Mouse (Mus musculus) c-Kit-positive CD71-positive TER-119-negative erythroid progenitor cells, embryonic 14.5 days (primary cell): ENCODE data around the gene AU021092.
"Not testable (repeated sequence)": the region's sequence is repeated elsewhere in the genome, so short reads cannot be mapped to it uniquely, and the experiment has no call there.

Source experiments
- DNase-seq: peaks from one replicate; pipeline ENCODE4 v3.0.0-alpha.2; 2013; ENCODE audit warnings: low read depth

The AU021092 gene

DNA sequence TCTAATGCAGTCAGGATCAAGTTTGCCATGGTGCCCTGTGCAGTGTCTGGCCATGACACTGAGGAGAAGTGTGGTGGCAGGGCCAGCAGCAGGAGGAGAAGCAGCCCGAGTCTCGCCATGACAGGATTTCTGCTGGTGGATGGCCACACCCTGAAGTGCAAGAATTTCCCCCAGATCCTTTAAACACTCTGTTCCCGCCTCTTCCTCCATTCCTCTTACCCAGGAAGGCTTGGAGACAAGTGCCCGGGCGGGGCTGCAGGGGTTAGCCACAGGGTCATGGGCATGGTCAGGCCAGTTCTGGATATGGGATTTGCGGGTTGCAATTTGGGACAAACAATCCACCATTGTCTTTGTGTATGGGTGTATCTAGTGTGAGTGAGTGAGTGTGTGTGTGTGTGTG is at the start of gene AU021092:
Gene AU021092 (minus strand): TSS at position 160 of the 400 bp plus-strand sequence.
- no peak for DNase-seq

DNA sequence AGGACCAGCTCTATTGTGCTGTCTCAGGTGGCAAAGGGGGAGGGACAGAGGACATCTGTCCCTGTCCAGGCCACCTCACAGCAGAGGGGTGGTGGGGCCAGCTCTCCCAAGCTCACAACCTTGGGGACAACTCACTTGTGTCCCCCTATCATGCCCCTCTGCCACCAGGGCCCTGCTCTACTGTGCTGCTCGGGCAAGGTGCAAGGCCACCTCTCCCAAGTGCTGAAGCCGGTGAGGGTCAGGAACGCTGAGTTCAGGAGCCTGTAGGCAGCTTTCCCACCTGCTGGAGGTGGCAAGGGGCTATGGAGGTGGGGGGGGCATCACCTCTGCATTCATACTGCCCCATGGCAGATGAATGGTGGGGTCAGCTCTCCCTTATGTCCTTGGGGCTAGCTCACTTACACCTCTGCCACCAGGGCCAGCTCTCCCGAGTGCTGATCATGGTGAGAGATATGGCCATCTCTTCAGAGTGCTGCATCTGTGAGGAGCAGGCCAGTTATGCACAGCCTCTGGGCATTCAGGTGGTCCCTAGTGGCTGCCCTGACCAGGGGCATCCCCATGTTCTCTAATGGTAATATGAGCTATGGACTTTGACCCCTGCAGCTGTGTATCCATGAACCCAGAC is 49.4 kb upstream of the AU021092 start:
- DNase-seq = no peak

DNA sequence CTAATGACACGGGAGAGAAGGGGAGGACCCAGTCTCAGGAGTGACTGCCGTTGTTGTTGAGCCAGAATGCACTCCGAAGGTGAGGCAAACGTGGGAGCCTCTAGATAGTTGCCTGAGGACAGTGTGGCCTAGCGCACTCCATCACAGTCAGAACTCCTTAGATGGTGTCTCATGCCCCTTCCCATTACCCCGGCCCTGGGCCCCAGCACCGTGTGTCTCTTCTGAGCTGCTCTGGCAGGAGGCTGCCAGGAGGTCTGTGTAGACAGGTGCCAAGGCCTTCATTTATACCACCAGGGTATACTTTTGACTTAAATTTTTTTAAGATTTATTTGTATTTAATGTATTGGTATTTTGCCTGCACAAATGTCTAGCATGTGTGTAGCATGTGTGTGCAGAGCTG is 41.8 kb upstream of the AU021092 start:
- DNase-seq = no peak

DNA sequence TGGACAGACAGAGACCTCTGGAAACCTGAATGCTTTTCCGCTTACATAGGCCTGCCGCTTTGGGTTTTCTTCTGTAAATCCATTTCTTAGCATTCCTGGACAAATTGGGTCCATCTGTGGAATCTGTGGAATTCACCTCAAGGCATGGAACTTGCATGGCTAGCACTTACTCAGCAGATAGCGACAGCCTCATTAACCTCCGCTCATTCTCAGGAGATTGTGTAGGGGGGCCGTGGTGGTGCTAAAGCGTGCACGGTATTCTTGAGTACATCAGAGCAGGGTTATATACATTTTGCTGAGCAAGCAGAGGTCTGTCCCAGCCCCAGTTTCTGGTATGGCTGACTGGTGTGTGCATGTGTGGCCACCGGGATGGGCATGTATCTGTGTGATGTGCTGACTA is 41.1 kb upstream of the AU021092 start:
- DNase-seq = no peak

DNA sequence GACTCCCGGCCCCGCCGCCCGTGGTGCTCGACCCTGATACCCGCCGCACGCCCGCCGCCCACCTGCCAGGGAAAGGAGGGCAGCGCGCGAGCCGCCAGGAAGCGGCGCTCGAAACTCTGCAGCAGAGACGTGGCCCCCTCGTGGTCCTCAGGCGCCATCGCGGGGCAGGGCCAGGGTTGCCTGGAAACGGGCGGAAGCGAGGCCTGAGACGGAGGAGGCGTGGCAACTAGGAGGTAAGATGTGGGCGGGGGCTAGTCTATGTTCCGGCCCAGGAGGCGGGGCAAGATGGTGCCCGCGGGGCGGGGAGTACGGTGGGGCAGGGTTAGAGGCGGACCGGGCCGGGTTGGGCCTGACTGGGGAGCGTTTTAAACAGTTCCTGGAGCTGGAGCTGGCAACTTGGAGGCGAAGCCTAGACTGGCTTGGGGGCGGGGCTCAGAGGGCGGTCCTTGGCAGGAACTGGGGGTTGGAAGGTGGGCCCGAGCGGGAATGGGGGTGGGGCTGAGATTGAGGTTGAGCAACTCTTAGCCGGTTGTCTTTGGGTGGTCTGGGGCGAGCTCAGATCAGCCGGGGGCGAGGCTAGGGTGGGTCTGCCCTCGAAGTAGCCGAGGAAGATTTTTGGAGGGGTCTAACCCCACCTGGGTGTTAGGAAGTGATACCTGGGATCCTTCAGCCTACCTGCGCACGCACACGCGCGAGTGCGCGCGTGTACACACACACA is 33.8 kb upstream of the AU021092 start, which contains the start of gene Eef2kmt:
Gene Eef2kmt (minus strand): TSS at position 205 of the 718 bp plus-strand sequence.
- peak; percentile 96 for DNase-seq

DNA sequence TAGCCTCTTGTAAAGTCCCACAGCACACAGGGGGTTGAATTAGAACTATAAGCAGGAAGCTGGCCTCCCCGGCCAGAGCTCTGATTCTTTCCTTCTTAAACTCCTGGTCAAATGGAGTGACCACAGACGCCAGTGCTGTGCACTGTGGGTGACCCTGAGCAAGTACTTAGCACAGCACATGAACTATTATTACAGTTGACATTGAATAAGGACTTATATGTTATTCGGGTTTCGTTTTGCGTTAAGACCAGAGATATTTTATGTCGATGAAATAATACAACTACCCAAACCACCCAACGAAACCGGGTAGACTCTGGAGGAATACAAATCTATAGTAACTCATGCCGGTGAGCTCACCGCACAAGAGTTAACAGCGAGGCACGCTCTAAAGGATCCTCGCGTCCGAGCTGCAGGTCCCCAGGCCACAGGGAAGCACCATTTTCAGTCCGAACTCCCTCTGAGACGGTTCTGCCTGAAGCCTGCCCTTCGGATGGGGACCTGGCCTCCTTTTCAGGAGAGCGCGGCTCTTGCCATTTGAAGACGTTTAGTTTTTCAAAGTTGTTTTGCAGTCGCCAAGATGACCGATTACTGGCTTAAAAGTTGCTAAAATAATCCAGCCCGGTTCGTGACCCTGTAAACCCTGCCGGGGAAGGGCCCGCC is 33.1 kb upstream of the AU021092 start:
- no peak for DNase-seq

DNA sequence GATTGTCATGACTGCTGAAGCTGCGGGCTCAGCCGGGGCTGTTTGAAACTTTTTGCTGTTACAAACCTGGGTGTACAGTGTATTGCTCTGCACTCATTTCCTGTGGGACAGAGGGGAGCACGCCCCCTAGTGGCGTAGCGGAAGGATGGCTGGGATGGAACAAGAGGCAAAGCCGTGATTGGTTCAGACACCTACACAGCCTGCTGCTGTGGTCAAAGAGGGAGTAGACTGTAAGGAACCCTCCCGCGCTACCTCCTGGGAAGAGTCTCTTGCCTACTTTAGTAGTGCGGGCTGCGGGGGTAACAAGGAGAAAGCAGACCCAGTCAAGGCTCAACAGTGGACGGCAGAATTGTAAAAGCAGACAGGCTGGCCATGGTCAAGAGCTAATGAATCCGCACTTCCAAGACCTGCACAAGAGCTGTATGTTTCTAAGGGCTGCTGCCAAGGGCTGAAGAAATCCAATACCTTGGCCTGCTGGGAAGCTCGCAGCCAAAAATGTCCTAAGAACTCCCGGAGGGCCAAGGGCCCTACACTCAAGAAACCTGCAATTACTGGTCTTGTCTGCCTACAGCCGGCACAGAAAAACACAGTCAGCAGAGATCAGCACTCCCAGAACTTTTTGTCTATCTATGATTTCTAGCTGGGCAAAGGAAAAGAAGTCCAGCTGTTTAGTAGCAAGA is 32.4 kb upstream of the AU021092 start:
- DNase-seq = peak; percentile 75

DNA sequence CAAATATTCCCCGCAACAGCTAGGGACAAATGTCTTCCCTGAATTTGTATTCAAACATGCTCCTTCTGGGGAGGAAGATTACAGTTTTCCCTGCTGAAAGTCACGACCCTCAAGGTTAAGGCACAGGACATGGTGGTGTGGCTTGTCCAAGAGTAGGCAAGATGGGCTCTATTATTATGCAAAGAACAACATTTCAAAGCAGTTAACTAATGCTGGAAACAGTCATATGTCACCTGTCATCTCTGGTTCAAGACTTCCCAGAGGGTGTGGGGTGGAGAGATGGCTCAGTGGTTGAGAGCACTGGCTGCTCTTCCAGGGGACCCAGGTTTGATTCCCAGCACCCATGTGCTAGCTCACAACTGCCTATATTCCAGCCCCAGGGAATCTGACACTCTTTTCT is 30.2 kb upstream of the AU021092 start:
- DNase-seq = no peak

DNA sequence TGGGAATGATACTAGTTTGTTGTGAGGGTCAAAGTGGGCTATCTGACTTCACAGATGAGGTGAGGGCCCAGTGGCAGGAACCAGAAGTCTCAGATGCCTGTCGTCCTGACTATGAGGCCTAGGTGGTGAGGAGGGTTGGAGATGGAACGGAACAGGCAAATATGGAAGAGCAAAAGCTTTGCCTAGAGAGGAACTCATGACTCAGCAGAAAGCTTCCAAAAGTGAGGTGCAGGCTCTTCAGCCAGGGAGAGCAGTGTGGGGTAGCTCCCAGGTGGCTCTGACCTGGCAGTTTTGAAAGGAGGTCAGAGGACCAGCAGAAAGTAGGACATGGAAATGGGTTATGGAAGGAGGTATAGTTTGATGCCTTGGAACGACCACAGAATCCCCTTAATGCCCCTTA is 28.8 kb upstream of the AU021092 start:
- no peak for DNase-seq

DNA sequence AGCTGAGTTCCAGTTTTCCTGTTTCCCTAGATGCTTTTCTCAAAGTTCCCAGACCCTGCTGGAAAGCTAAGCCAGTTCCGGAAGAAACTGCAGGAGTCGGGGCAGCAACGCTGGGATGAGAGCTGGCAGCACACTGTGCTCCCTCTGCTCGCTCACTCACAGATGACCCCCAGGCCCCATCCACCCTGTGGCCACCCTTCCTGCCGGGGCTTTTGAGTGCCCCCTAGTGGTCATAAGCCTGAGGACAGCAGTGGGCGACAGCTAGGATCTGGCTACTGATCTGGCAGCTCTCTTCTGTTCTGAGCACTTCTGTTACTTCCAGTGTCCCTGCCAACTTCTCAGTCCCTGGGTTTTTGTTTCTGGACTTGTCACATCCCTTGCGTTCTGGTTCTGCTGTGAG is 22.3 kb upstream of the AU021092 start:
- DNase-seq = peak; percentile 44

DNA sequence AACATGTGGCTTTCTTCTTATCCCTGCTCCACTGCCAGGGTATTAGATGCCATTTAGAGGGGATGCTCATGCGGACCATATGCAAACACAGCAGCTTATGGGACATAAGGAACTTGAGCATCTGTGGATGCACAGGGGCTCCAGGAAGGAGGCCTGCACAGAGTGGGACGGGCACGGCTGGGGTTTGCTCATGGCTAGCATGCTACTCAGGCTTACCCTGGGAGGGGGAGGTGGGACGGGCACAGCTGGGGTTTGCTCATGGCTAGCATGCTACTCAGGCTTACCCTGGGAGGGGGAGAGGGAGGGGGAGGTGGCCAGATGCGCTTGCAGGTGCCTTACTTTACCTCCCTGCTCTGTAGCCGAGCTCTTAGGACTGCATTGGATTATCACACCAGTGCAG is 20.8 kb upstream of the AU021092 start:
- DNase-seq = no peak

DNA sequence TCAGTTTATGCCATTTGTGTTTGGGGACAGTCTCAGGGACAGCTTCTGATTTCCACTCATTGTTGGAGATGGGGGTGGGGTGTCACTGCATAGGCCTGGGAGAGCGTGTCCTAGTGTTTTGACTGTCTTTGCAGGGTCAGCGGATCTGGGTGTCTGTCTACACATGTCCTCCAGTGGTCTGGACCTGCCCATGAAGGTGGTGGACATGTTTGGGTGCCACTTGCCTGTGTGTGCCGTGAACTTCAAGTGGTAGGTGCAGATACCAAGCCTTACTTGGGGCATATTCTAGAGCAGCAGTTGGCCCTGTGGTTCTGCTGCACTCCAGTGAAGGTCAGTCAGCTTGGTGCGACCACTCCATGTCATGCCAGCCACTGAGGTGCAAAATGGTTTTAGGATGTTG is 20.3 kb upstream of the AU021092 start:
- no peak for DNase-seq

DNA sequence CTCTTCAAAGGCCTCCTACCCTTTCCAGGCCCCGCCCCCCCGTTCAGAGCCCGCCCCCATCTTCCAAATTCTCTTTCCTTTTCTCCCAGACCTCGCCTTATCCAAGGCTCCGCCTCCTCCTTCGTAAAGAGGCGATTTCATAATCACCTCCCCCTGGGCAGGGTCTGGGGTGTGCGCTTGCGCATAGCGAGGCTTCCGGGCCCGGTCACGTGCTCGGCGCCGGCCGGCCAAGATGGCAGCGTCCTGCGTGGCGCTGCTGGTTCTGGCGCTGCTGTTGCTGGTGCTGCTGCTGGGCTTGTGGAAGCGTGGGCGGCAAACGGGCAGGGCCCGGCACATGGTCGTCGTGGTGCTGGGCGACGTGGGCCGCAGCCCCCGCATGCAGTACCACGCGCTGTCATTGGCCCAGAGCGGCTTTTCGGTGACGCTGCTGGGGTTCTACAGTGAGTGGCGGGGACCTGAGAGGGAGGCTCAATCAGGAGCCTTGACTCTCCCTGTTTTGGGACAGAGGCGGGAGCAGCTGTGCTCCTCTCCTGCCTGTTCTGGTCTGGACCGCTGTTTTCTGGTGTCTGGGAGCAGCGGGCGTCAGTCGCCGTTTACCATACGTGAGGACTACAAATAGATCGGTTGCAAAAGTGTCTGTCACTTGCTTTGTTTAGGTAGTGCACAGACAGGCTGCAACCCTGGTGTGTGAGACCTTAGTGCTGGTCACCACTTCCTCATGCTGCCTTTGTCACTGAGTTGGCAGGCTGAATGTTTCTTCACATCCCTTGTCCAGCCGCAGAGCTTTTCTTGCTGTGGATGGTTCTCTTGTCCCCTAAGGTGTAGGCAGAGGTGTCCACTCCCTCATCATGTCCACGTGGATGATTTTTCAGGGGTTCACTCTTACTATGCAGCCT is 11.6 kb upstream of the AU021092 start, which contains the start of gene Alg1:
Gene Alg1 (plus strand): TSS at position 204 of the 896 bp plus-strand sequence.
- DNase-seq = peak; percentile 90

DNA sequence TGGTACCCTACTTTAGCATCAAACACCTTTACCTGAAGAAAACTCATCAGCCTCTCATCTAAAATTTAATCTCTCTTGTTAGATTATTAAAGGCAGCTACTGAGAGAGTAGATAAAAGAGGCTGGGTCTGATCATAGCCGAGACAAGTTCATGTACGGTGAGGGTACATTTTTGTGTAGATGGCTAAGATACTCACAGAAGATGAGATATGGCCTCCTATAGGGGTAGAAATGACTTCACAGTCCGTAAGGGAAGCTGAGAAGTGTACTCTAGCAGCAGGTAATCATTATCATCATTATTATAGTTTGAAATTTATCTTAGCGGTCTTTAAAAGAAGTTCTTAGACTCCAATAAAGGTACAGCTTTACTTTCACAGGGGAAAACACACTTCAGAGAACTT is 10.9 kb upstream of the AU021092 start:
- DNase-seq = no peak

DNA sequence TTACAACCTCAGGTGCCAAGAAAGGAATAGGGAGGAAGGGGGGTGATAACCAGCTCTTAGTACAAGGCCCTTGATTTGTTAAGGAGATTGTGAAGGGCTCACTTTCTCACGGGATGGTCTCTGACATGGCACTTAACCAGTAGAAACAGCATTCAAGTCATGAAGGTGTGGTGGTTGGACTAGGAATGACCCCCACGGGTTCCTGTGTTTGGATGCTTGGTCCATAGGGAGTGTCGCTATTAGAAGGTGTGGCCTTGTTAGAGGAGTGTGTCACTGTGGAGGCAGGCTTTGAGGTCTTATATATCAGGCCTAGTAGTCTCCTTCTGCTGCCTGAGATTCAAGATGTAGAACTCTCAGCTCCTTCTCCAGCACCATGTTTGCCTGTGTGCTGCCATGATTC is 6.0 kb upstream of the AU021092 start:
- DNase-seq = not testable (repeated sequence)

DNA sequence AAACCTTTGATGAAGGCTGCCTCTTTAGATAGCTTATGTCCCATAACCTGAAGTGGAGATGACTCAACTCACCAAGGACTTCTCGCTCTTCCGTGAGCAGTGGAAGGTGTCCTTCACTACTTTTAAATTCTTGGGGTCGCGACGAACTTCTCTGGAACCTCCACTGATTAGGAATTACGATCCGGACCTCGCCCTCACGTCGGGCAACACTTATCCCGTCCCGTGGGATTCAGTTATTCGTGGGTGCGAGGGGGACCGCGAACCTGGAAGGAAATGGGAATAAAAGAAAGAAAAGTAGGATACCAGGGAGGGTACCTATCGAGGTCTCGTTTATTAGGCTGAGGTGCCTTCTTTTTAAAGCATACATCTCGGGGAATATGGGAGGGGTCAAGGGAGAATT is 5.4 kb upstream of the AU021092 start:
- not testable (repeated sequence) for DNase-seq

DNA sequence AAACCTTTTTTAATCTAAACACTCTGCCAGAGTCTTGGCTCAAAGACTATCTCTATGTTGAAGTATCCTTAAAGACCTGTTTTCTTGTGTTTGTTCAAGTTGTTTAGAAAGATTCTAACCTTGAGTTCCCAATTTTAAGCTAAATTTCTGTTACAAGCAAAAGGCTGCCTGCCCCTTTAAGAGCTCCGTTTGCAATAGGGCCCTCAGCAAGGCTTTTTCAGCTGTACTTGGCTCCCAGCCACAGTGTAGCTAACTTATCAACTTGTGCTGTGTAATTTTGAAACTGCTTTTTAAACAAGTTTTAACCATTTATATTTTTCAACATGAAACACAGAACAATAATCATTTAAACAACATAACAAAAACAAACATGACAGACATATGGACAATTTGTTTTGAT is 4.4 kb upstream of the AU021092 start:
- DNase-seq = not testable (repeated sequence)

DNA sequence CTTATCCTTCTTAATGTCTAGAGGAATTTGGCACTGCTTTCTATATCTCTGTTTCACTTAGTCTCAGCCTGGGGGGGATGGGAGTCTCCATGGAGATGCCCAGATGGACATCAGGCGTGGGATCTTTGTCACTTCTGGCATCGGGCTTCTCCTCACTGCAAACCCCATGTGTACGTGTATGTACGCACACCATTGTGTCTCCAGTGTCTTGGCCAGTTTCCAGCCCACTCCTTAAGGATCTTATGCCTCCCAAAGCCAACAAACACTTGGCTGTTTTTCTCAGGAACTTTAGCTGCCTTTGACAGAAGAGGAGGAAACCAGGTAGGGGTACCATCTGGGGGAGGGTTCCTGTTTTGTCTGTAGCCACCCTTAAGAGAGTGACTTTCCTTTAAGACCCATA is 696 bp downstream of the AU021092 start:
- no peak for DNase-seq

DNA sequence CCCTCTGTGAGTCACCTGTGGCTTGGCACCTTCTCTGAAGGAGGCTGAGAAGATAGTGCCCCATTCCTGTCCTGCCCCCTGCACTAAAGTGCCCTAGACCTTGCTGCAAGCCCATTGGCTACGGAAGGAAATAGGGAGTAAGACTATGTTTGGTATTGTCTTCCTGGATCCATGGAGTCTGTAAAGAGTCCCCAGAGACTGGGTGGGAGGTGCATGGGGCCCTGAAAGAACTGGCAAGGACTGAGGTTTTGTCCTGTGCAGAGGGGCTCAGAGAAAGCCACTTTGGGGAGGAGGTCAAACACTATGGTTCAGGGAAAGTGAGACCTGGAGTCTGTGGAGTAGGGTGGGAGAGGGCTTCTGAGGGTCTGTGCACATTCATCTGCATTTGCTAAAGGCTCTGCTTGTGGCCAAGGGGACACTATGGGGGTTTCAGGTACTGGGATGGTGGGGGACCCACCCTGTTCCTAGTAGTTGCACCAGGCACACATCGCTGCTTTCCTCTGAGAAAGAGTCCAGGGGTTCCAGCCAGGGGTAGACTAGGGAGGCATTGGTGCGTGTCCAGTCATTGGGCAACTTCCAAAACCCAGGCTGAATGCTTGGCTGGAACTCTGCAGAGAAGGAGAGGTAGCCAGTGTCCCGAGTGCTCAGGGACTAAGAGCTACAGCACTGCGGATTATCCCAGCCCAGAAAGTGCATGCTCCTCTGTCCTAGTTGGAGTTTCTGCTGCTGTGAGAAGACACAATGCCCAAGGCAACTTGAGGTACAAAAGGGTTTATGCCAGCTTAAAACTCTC is 4.6 kb downstream of the AU021092 start:
- DNase-seq = no peak

DNA sequence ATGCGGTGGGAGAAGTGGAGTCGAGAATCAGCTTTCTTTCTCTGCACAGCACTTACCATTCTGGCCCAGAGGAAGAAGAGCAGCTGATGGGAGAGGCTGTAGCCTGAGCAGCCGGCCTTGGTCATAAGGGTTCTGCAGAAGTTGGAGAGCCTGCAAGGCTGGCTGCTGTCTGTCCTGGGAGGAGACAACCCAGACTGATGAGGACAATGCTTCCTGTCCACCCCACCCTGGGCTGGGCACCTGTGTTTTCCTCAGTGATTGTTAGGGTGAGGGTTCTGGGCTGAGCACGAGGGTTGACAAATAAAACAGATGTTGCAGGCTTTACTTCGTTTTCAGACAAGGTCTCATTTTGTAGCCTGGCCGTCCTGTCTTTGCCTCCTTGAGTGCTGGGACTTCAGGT is 5.4 kb downstream of the AU021092 start:
- no peak for DNase-seq

DNA sequence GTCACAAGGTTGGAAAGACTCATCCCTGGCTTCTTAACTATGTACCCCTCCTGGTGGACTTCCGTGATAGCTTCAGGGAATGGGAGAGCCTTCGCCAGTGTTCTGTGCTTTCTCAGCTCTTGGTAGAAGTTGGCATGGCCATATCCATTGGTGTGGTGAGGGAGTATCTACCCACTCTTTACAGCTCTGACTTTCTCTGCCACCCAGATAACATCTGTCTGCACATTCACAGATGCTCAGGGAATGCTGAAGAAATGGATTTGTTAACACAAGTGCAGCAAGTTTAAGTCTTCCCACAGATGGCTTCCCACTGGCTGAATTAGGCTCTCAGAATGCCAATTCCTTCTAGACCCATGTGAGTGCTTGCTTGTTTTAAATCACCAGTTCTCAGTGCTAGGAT is 8.0 kb downstream of the AU021092 start:
- no peak for DNase-seq
